Mouse (Mus musculus) midbrain, embryonic 13.5 days (tissue): Measurements from ENCODE around the gene Plekha4. TPM values are rescaled to one million over a fixed set of nuclear protein-coding genes. Genes with fewer than 3 reads are reported as not detected.

ENCODE experiments used
- ATAC-seq: fragments of 200-750 bp; cut with Nextera tagmentation; 2 replicates; pipeline ENCODE4 v1.8.0; 2017; ENCODE audit warnings: mild to moderate bottlenecking, moderate TSS enrichment, moderate library complexity
- H3K27ac ChIP-seq: fragments of 300-500 bp; sonication (generic); 2 replicates; pipeline ENCODE4 v1.5.1; 2015; ENCODE audit warnings: inconsistent platforms, mild to moderate bottlenecking, moderate library complexity
- H3K27me3 ChIP-seq: fragments of 300-500 bp; sonication (generic); 2 replicates; pipeline ENCODE4 v1.6.1; 2015; ENCODE audit warnings: mild to moderate bottlenecking, inconsistent platforms
- H3K36me3 ChIP-seq: fragments of 300-500 bp; sonication (generic); 2 replicates; pipeline ENCODE4 v1.6.1; 2015; ENCODE audit warnings: mild to moderate bottlenecking, inconsistent platforms
- H3K4me1 ChIP-seq: fragments of 300-500 bp; sonication (generic); replicated peaks from 2 replicates; pipeline ENCODE4 v1.6.1; 2015; ENCODE audit warnings: inconsistent platforms
- H3K4me2 ChIP-seq: fragments of 300-500 bp; sonication (generic); replicated peaks from 2 replicates; pipeline ENCODE4 v1.6.1; 2015; ENCODE audit warnings: moderate library complexity, mild to moderate bottlenecking, inconsistent platforms
- H3K4me3 ChIP-seq: fragments of 300-500 bp; sonication (generic); replicated peaks from 2 replicates; pipeline ENCODE4 v1.5.1; 2015; ENCODE audit warnings: mild to moderate bottlenecking, inconsistent platforms
- H3K9ac ChIP-seq: fragments of 300-500 bp; sonication (generic); replicated peaks from 2 replicates; pipeline ENCODE4 v1.6.1; 2015; ENCODE audit warnings: mild to moderate bottlenecking, inconsistent platforms
- H3K9me3 ChIP-seq: fragments of 300-500 bp; sonication (generic); 2 replicates; pipeline ENCODE4 v1.6.1; 2016; ENCODE audit warnings: mild to moderate bottlenecking, inconsistent platforms
- WGBS: fragments of 180-500 bp; shearing (Covaris S2); methylation state at CpG from one replicate; pipeline ENCODE4 v1.1.7; 2015; 5-methylcytosine and 5-hydroxymethylcytosine counted together
- polyA plus RNA-seq: library from polyadenylated mRNA; unstranded; fragments of >200 nt; fragmentation: Nextera tagmentation; extraction: Ambion mirVana; gene quantifications from 2 replicates; pipeline ENCODE4 v1.2.1, GENCODE M21; 2015

Gene Plekha4
- polyA plus RNA-seq, 1 experiment from 2014 or later, result 0.46 TPM

- Histone ChIP-seq H3K9me3 (no peaks in the 10 kb centered on the region), H3K4me2 (peak within 1 kb of the TSS; percentile 57), H3K27ac (peak within 1 kb of the TSS; percentile 86), H3K9ac (peak within 1 kb of the TSS; percentile 65), H3K4me3 (peak within 1 kb of the TSS; percentile 40), H3K36me3 (peaks cover 17% of the 10 kb centered on the region), H3K4me1 (peaks cover 26% of the 10 kb centered on the region), H3K27me3 (no peaks in the 10 kb centered on the region)
- WGBS, result 9% methylated on average over 38 of the region's 38 CpGs
- ATAC-seq, result peak; percentile 78
Observed at GRCm38 (mm10) chr7:45488293-45489204, 37.6 kb upstream of the Plekha4 start, which contains the start of gene Dhdh. TSS of gene Dhdh (minus strand) at chr7:45488805.

- no peak for ATAC-seq
- H3K36me3 ChIP-seq, result peaks cover 27% of the 10 kb centered on the region
Observed at GRCm38 (mm10) chr7:45489578-45489977, 36.6 kb upstream of the Plekha4 start.

GRCm38 (mm10) chr7:45490822-45491221 is 35.3 kb upstream of the Plekha4 start:
- no peaks in the 10 kb centered on the region for H3K27me3 ChIP-seq
- no peaks in the 10 kb centered on the region for H3K9me3 ChIP-seq
- no peak overlapping the region for H3K4me2 ChIP-seq
- H3K9ac ChIP-seq, result peak overlapping the region; percentile 12; the same call in 1 of the 2 replicates
- ATAC-seq, result no peak
- peaks cover 39% of the 10 kb centered on the region for H3K36me3 ChIP-seq
- 42% methylated on average over 9 of the region's 9 CpGs for WGBS
- H3K27ac ChIP-seq, result no peak overlapping the region
- H3K4me3 ChIP-seq, result no peak overlapping the region
- H3K4me1 ChIP-seq, result peaks cover 26% of the 10 kb centered on the region

More at GRCm38 (mm10) chr7:45489578-45489977, 36.6 kb upstream of the Plekha4 start:
- no peak overlapping the region for H3K4me2 ChIP-seq
- H3K9ac ChIP-seq, result no peak overlapping the region
- H3K27ac ChIP-seq, result no peak overlapping the region
- peaks cover 26% of the 10 kb centered on the region for H3K4me1 ChIP-seq
- no peaks in the 10 kb centered on the region for H3K27me3 ChIP-seq
- no peak overlapping the region for H3K4me3 ChIP-seq
- H3K9me3 ChIP-seq, result no peaks in the 10 kb centered on the region
- 88% methylated on average over 7 of the region's 7 CpGs for WGBS

- H3K4me1 ChIP-seq, result peaks cover 26% of the 10 kb centered on the region
- H3K4me3 ChIP-seq, result no peak overlapping the region
- no peaks in the 10 kb centered on the region for H3K27me3 ChIP-seq
- H3K9me3 ChIP-seq, result no peaks in the 10 kb centered on the region
- no peak for ATAC-seq
- peaks cover 44% of the 10 kb centered on the region for H3K36me3 ChIP-seq
- H3K27ac ChIP-seq, result no peak overlapping the region
- 34% methylated on average over 3 of the region's 3 CpGs for WGBS
- H3K9ac ChIP-seq, result peak overlapping the region; percentile 12; the same call in 1 of the 2 replicates
- H3K4me2 ChIP-seq, result no peak overlapping the region
Observed at GRCm38 (mm10) chr7:45491264-45491663, 34.9 kb upstream of the Plekha4 start.

GRCm38 (mm10) chr7:45492225-45492844 is 33.8 kb upstream of the Plekha4 start:
- Histone ChIP-seq H3K4me1 (peaks cover 26% of the 10 kb centered on the region), H3K4me3 (no peak overlapping the region), H3K9me3 (no peaks in the 10 kb centered on the region), H3K27ac (no peak overlapping the region), H3K9ac (no peak overlapping the region), H3K27me3 (no peaks in the 10 kb centered on the region), H3K36me3 (peaks cover 55% of the 10 kb centered on the region), H3K4me2 (no peak overlapping the region)
- 95% methylated on average over 8 of the region's 8 CpGs for WGBS
- ATAC-seq, result no peak

- Histone ChIP-seq H3K27ac (no peak overlapping the region), H3K36me3 (peaks cover 61% of the 10 kb centered on the region), H3K4me2 (no peak overlapping the region), H3K9ac (no peak overlapping the region), H3K4me1 (peaks cover 23% of the 10 kb centered on the region), H3K9me3 (no peaks in the 10 kb centered on the region), H3K4me3 (no peak overlapping the region), H3K27me3 (no peaks in the 10 kb centered on the region)
- 95% methylated on average over 5 of the region's 5 CpGs for WGBS
- ATAC-seq, result no peak
Observed at GRCm38 (mm10) chr7:45492951-45493350, 33.2 kb upstream of the Plekha4 start.

GRCm38 (mm10) chr7:45494548-45494947 is 31.6 kb upstream of the Plekha4 start:
- H3K9me3 ChIP-seq, result no peaks in the 10 kb centered on the region
- WGBS, result 86% methylated on average over 9 of the region's 9 CpGs
- ATAC-seq, result no peak
- no peak overlapping the region for H3K27ac ChIP-seq
- no peaks in the 10 kb centered on the region for H3K27me3 ChIP-seq
- peaks cover 11% of the 10 kb centered on the region for H3K4me1 ChIP-seq
- H3K36me3 ChIP-seq, result peaks cover 76% of the 10 kb centered on the region
- H3K4me2 ChIP-seq, result no peak overlapping the region
- no peak overlapping the region for H3K9ac ChIP-seq
- no peak overlapping the region for H3K4me3 ChIP-seq

GRCm38 (mm10) chr7:45498427-45498826 is 27.7 kb upstream of the Plekha4 start:
- no peak overlapping the region for H3K4me2 ChIP-seq
- 97% methylated on average over 6 of the region's 6 CpGs for WGBS
- H3K27ac ChIP-seq, result no peak overlapping the region
- H3K36me3 ChIP-seq, result peaks cover 95% of the 10 kb centered on the region
- H3K4me1 ChIP-seq, result no peaks in the 10 kb centered on the region
- H3K4me3 ChIP-seq, result no peak overlapping the region
- ATAC-seq, result no peak
- no peaks in the 10 kb centered on the region for H3K9me3 ChIP-seq
- no peak overlapping the region for H3K9ac ChIP-seq
- no peaks in the 10 kb centered on the region for H3K27me3 ChIP-seq

- no peak overlapping the region for H3K4me2 ChIP-seq
- peaks cover 33% of the 10 kb centered on the region for H3K36me3 ChIP-seq
- H3K9ac ChIP-seq, result no peak overlapping the region
- no peak overlapping the region for H3K4me3 ChIP-seq
- H3K27ac ChIP-seq, result no peak overlapping the region
- H3K27me3 ChIP-seq, result no peaks in the 10 kb centered on the region
- ATAC-seq, result no peak
- H3K4me1 ChIP-seq, result peaks cover 18% of the 10 kb centered on the region
- no peaks in the 10 kb centered on the region for H3K9me3 ChIP-seq
- WGBS, result 91% methylated on average over 6 of the region's 6 CpGs
Observed at GRCm38 (mm10) chr7:45507583-45507982, 18.5 kb upstream of the Plekha4 start.

GRCm38 (mm10) chr7:45508561-45508960 is 17.6 kb upstream of the Plekha4 start:
- 93% methylated on average over 6 of the region's 6 CpGs for WGBS
- H3K9me3 ChIP-seq, result no peaks in the 10 kb centered on the region
- no peak overlapping the region for H3K4me3 ChIP-seq
- peaks cover 18% of the 10 kb centered on the region for H3K4me1 ChIP-seq
- H3K9ac ChIP-seq, result no peak overlapping the region
- H3K4me2 ChIP-seq, result no peak overlapping the region
- no peaks in the 10 kb centered on the region for H3K27me3 ChIP-seq
- peaks cover 27% of the 10 kb centered on the region for H3K36me3 ChIP-seq
- ATAC-seq, result no peak
- no peak overlapping the region for H3K27ac ChIP-seq

GRCm38 (mm10) chr7:45509181-45509882 is 16.8 kb upstream of the Plekha4 start:
- H3K27me3 ChIP-seq, result no peaks in the 10 kb centered on the region
- WGBS, result 47% methylated on average over 19 of the region's 19 CpGs
- H3K4me2 ChIP-seq, result peak overlapping the region; percentile 92
- H3K4me1 ChIP-seq, result peaks cover 18% of the 10 kb centered on the region
- ATAC-seq, result peak; percentile 32
- peaks cover 22% of the 10 kb centered on the region for H3K36me3 ChIP-seq
- H3K9me3 ChIP-seq, result no peaks in the 10 kb centered on the region
- peak overlapping the region; percentile 76 for H3K9ac ChIP-seq
- no peak overlapping the region for H3K27ac ChIP-seq
- peak overlapping the region; percentile 54 for H3K4me3 ChIP-seq
